Mouse (Mus musculus) myocyte (in vitro differentiated cells): ENCODE results near the gene Cacna1e. TPM values are rescaled to one million over a fixed set of nuclear protein-coding genes. Genes with fewer than 3 reads are reported as not detected.

Source experiments
- H3K27me3 ChIP-seq: one replicate; pipeline ENCODE4 v1.6.1; 2011; ENCODE audit not compliant: control insufficient read depth, insufficient read depth, insufficient read length
- H3K36me3 ChIP-seq: one replicate; pipeline ENCODE4 v1.6.1; 2011; ENCODE audit not compliant: control insufficient read depth, insufficient read depth
- H3K4me2 ChIP-seq: one replicate; pipeline ENCODE4 v1.6.1; 2011; ENCODE audit warnings: low read depth, control low read depth
- H3K4me3 ChIP-seq: one replicate; pipeline ENCODE4 v1.5.1; 2011; ENCODE audit warnings: mild to moderate bottlenecking, control low read depth, moderate library complexity
- H3K79me2 ChIP-seq: one replicate; pipeline ENCODE4 v1.6.1; 2011; ENCODE audit not compliant: control insufficient read depth, insufficient read depth
- H3ac ChIP-seq: one replicate; pipeline ENCODE4 v1.6.1; 2011; ENCODE audit not compliant: control insufficient read depth, insufficient read length
- CEBPB ChIP-seq: IDR thresholded peaks from 2 replicates; pipeline ENCODE4 v1.6.1; 2011; ENCODE audit warnings: mild to moderate bottlenecking, moderate library complexity; ENCODE audit not compliant: poor library complexity, insufficient read depth, severe bottlenecking
- E2F4 ChIP-seq: IDR thresholded peaks from one replicate; pipeline ENCODE4 v1.6.1; 2011; ENCODE audit warnings: mild to moderate bottlenecking, control low read depth, moderate library complexity; ENCODE audit not compliant: insufficient read depth
- MAX ChIP-seq: IDR thresholded peaks from one replicate; pipeline ENCODE4 v1.6.1; 2011; ENCODE audit warnings: low read depth, mild to moderate bottlenecking, control low read depth
- MYOD1 ChIP-seq, 3 experiments: IDR thresholded peaks; one replicate each; pipeline ENCODE4 v1.6.1; 2011; ENCODE audit warnings: control low read depth in 2 of 3, low read depth in 2 of 3, mild to moderate bottlenecking in 2 of 3, moderate library complexity in 1 of 3; ENCODE audit not compliant: insufficient read length in 2 of 3, control insufficient read depth in 1 of 3
- MYOG ChIP-seq, 3 experiments: IDR thresholded peaks; one replicate each; pipeline ENCODE4 v1.6.1; 2011; ENCODE audit warnings: control low read depth in 2 of 3, low read depth in 2 of 3, mild to moderate bottlenecking in 2 of 3; ENCODE audit not compliant: insufficient read length in 2 of 3, control insufficient read depth in 1 of 3, insufficient read depth in 1 of 3
- POLR2A ChIP-seq: IDR thresholded peaks from one replicate; pipeline ENCODE4 v1.6.1; 2011; ENCODE audit warnings: low read depth, mild to moderate bottlenecking, control low read depth, moderate library complexity; ENCODE audit not compliant: insufficient read length
- POLR2AphosphoS2 ChIP-seq: IDR thresholded peaks from one replicate; pipeline ENCODE4 v1.6.1; 2011; ENCODE audit warnings: low read depth, control low read depth; ENCODE audit not compliant: insufficient read length
- REST ChIP-seq: IDR thresholded peaks from one replicate; pipeline ENCODE4 v1.6.1; 2011; ENCODE audit warnings: mild to moderate bottlenecking, control low read depth, moderate library complexity; ENCODE audit not compliant: insufficient read depth, insufficient read length
- SRF ChIP-seq: IDR thresholded peaks from one replicate; pipeline ENCODE4 v1.6.1; 2011; ENCODE audit warnings: low read depth; ENCODE audit not compliant: control insufficient read depth, insufficient read length
- TCF12 ChIP-seq: IDR thresholded peaks from one replicate; pipeline ENCODE4 v1.6.1; 2011; ENCODE audit warnings: mild to moderate bottlenecking, control low read depth; ENCODE audit not compliant: poor library complexity, insufficient read depth, severe bottlenecking
- TCF3 ChIP-seq: IDR thresholded peaks from one replicate; pipeline ENCODE4 v1.6.1; 2011; ENCODE audit warnings: low read depth, control low read depth; ENCODE audit not compliant: insufficient read length
- USF1 ChIP-seq: IDR thresholded peaks from one replicate; pipeline ENCODE4 v1.6.1; 2011; ENCODE audit warnings: low read depth, mild to moderate bottlenecking, control low read depth, moderate library complexity
- polyA plus RNA-seq: library from polyadenylated mRNA; unstranded; fragments of >200 nt; fragmentation: generic; extraction: Trizol; gene quantifications from one replicate; pipeline ENCODE4 v1.2.1, GENCODE M21; 2012; ENCODE audit warnings: missing spikeins

The Cacna1e gene
- polyA plus RNA-seq, 1 experiment: not detected

DNA sequence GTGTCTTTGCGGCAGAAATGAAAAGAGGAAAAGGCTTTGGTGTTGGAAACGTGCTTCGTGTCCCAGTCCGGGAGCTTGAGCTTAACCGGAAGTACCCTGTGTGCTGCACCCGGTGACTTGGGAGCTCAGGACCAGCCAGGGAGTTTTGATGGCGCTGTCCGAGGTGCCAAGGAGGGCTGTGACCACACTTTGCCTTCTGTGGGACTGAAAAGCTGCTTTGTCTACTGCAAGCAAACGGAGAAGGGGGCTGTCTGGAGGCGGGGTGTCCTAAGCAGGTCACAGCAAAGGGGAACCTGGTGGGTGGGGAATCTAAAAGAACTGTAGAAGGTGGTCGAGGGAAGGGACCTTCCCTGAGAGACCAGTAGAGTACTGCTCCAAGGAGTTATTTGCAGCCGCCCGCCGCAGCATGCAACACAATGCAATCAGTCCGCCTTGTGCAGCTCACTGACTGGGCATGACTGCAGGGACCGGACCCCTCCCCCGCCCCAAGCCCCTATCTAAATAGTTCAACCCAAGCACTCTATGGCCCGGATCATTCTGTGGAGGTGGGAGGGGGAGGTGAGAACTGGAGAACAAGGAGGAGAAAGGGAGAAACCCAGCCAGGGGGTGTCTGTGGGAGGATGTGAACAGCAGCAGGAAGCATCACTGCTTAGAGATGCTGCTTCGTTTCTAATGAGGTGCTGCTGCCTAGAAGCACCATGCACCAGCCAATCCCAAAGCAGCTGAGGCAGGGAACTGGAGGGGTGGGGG lies 160.6 kb downstream of the Cacna1e start:
- H3K4me2 ChIP-seq: no peak overlapping the region
- no peak overlapping the region for H3K4me3 ChIP-seq
- H3K27me3 ChIP-seq: peaks cover 37% of the 10 kb centered on the region
- peak; percentile 44 for TF ChIP-seq REST
- TF ChIP-seq POLR2A: no peak
- no peaks in the 10 kb centered on the region for H3K79me2 ChIP-seq
- H3ac ChIP-seq: no peak overlapping the region
- H3K36me3 ChIP-seq: no peaks in the 10 kb centered on the region

DNA sequence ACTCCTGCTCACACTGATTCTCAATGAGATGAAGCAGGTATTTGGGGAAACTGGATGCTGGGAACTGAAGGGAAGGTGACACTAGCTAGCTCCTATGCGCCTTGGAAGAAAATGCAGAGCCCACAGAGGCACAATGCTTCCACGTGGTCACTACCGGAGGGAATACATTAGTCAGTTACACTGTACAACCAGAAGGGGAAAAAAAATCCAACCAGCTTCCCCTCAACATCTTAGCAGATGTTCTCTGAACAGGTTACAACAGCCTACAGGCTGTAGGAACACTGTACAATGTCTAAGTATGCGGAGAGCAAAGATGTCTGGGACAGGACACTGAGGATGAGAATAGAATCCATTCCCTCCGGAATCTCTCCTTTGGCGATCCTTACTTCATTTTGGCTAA lies 161.2 kb downstream of the Cacna1e start:
- TF ChIP-seq REST (no peak), SRF (no peak), MYOD1 (IDR thresholded peaks at IDR 0.05; ENCODE audit: control insufficient read depth in 1 of 3, insufficient read length in 2 of 3, low read depth in 2 of 3) (no peak), CEBPB (no peak), MAX (no peak), USF1 (no peak), E2F4 (no peak), POLR2AphosphoS2 (no peak), TCF12 (no peak), MYOG (IDR thresholded peaks at IDR 0.05; ENCODE audit: control insufficient read depth in 1 of 3, insufficient read depth in 1 of 3, insufficient read length in 2 of 3, low read depth in 2 of 3) (no peak), POLR2A (no peak), TCF3 (no peak)

DNA sequence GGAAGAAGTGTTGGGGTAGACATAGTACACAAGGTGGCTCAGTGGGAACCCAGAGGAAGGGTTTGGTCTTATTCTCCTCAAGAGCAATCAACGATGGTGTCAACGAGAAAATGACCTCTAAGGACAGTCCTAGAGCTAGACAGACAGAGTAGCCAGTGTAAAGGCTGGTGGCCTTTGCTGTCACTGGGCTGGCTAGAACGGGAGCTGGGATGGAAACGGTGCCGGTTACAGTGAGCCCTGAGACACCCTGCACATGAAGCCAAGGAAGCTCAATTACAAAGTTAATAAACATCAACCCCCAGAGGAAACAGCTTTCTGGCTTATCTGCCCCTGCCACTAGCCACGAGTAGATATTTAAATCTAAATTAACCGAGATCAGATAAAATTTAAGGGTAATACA lies 168.7 kb downstream of the Cacna1e start:
- no peak for TF ChIP-seq REST
- TF ChIP-seq TCF12: no peak
- TF ChIP-seq MYOG (IDR thresholded peaks at IDR 0.05; ENCODE audit: control insufficient read depth in 1 of 3, insufficient read depth in 1 of 3, insufficient read length in 2 of 3, low read depth in 2 of 3): no peak
- TF ChIP-seq POLR2A: no peak
- no peak for TF ChIP-seq SRF
- no peak for TF ChIP-seq MAX
- no peak for TF ChIP-seq POLR2AphosphoS2
- no peak for TF ChIP-seq MYOD1 (IDR thresholded peaks at IDR 0.05; ENCODE audit: control insufficient read depth in 1 of 3, insufficient read length in 2 of 3, low read depth in 2 of 3)
- TF ChIP-seq E2F4: no peak
- TF ChIP-seq USF1: no peak
- TF ChIP-seq TCF3: no peak
- no peak for TF ChIP-seq CEBPB
- Histone ChIP-seq H3K4me2 (no peak overlapping the region), H3K4me3 (no peak overlapping the region), H3K36me3 (no peaks in the 10 kb centered on the region), H3K79me2 (no peaks in the 10 kb centered on the region), H3K27me3 (no peaks in the 10 kb centered on the region), H3ac (no peak overlapping the region)

More for the DNA sequence above, 161.2 kb downstream of the Cacna1e start:
- Histone ChIP-seq H3K79me2 (no peaks in the 10 kb centered on the region), H3K36me3 (no peaks in the 10 kb centered on the region), H3K4me3 (no peak overlapping the region), H3ac (no peak overlapping the region), H3K4me2 (no peak overlapping the region), H3K27me3 (peaks cover 34% of the 10 kb centered on the region)

DNA sequence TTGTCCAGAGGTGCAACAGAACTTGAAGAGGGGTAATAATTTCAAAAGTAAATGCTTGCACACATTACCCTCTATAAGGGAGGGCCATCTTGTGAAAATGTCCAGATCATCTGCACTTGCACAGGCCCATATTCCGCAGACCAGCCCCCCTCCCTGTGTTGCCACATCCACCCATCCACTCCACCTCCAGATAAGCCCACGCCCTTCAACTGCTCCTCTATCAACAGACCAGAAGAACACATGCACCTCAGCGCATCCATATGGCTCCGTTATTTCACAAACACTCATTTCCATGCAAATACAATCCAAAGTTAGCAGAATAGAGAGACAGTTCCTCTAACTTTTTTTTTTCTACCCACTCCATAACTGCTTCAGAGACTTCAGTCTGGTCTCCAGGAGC lies 171.6 kb downstream of the Cacna1e start:
- H3K36me3 ChIP-seq: no peaks in the 10 kb centered on the region
- TF ChIP-seq USF1 (no peak), POLR2AphosphoS2 (no peak), REST (no peak)
- no peak overlapping the region for H3K4me2 ChIP-seq
- no peaks in the 10 kb centered on the region for H3K79me2 ChIP-seq
- H3ac ChIP-seq: no peak overlapping the region
- H3K4me3 ChIP-seq: no peak overlapping the region
- no peaks in the 10 kb centered on the region for H3K27me3 ChIP-seq

DNA sequence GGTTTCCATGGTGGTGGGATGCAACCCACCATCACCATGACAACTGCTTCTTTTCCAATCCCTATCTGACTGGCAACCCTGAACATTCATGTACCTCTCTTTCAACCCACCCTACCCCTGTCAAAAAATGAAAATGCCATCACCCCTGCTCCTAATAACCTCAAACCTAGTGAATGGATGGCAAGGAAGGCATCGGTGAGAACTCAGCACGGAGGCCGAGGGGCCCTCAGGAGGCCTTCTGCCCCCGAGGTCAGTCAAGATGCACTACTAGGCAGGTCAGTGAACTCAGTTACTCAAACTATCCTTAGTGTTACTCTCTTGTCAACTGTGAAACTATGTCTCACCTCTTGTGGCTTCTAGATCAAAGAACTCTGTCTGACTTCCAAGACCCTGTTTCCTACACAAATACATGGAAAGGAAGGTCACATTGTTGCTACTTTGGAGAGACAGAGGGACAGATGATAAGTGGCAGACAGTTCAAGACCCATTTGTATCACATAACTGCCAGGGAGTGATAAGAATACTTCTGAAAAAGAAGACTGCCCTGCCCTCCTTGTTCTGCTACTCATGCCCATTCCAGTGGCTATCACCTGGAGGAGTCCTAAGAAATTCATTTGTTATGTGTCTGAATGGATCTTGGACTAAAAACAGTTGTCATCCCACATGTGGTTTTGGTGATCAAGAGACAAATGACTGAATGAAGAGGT lies 176.6 kb downstream of the Cacna1e start:
- no peak overlapping the region for H3K4me2 ChIP-seq
- H3K27me3 ChIP-seq: no peaks in the 10 kb centered on the region
- H3K36me3 ChIP-seq: no peaks in the 10 kb centered on the region
- H3K4me3 ChIP-seq: no peak overlapping the region
- H3ac ChIP-seq: no peak overlapping the region
- H3K79me2 ChIP-seq: no peaks in the 10 kb centered on the region
- no peak for TF ChIP-seq MYOD1 (IDR thresholded peaks at IDR 0.05; ENCODE audit: control insufficient read depth in 1 of 3, insufficient read length in 2 of 3, low read depth in 2 of 3)
- no peak for TF ChIP-seq USF1
- no peak for TF ChIP-seq REST
- TF ChIP-seq CEBPB: no peak
- TF ChIP-seq MAX: no peak
- no peak for TF ChIP-seq MYOG (IDR thresholded peaks at IDR 0.05; ENCODE audit: control insufficient read depth in 1 of 3, insufficient read depth in 1 of 3, insufficient read length in 2 of 3, low read depth in 2 of 3)
- TF ChIP-seq TCF12: no peak
- TF ChIP-seq POLR2A: no peak
- TF ChIP-seq SRF: no peak
- TF ChIP-seq TCF3: no peak
- TF ChIP-seq POLR2AphosphoS2: no peak
- no peak for TF ChIP-seq E2F4
